Mouse (Mus musculus) hindbrain, postnatal 0 days (tissue): ENCODE measurements around the gene Wdr13. TPM values are rescaled to one million over a fixed set of nuclear protein-coding genes. Genes with fewer than 3 reads are reported as not detected.

Experiments
- ATAC-seq: fragments of 200-750 bp; cut with Nextera tagmentation; 2 replicates; pipeline ENCODE4 v1.8.0; 2017; ENCODE audit warnings: mild to moderate bottlenecking, moderate TSS enrichment, moderate library complexity
- DNase-seq: peaks from one replicate; pipeline ENCODE4 v3.0.0-alpha.2; 2015; ENCODE audit warnings: low spot score
- H3K27ac ChIP-seq: fragments of 300-500 bp; sonication (generic); 2 replicates; pipeline ENCODE4 v1.5.1; 2014; ENCODE audit warnings: mild to moderate bottlenecking
- H3K27me3 ChIP-seq: fragments of 300-500 bp; sonication (generic); 2 replicates; pipeline ENCODE4 v1.6.1; 2014; ENCODE audit warnings: low read length, mixed read lengths; ENCODE audit not compliant: insufficient read depth
- H3K36me3 ChIP-seq: fragments of 300-500 bp; sonication (generic); 2 replicates; pipeline ENCODE4 v1.6.1; 2014; ENCODE audit warnings: low read length, mixed read lengths; ENCODE audit not compliant: insufficient read depth
- H3K4me1 ChIP-seq: fragments of 300-500 bp; sonication (generic); 2 replicates; pipeline ENCODE4 v1.6.1; 2014; ENCODE audit warnings: antibody characterized with exemption, low read length, mixed read lengths; ENCODE audit not compliant: insufficient read depth
- H3K4me2 ChIP-seq: fragments of 300-500 bp; sonication (generic); 2 replicates; pipeline ENCODE4 v1.6.1; 2014; ENCODE audit warnings: low read depth, mild to moderate bottlenecking, low read length, moderate library complexity, mixed read lengths
- H3K4me3 ChIP-seq: fragments of 300-500 bp; sonication (generic); 2 replicates; pipeline ENCODE4 v1.5.1; 2014; ENCODE audit warnings: low read length
- H3K9ac ChIP-seq: fragments of 300-500 bp; sonication (generic); replicated peaks from 2 replicates; pipeline ENCODE4 v1.6.1; 2014; ENCODE audit warnings: mild to moderate bottlenecking, low read length, moderate library complexity, mixed read lengths
- H3K9me3 ChIP-seq: fragments of 300-500 bp; sonication (generic); 2 replicates; pipeline ENCODE4 v1.6.1; 2016; ENCODE audit warnings: low read length, mixed read lengths
- CTCF ChIP-seq: IDR thresholded peaks from 2 replicates; pipeline ENCODE4 v1.5.1; 2016; ENCODE audit warnings: antibody characterized with exemption, control low read depth, low read depth
- WGBS: fragments of 180-500 bp; shearing (Covaris S2); extraction: QIAGEN DNeasy Blood & Tissue Kit; methylation state at CpG from one replicate; pipeline ENCODE4 v1.1.7; 2014; 5-methylcytosine and 5-hydroxymethylcytosine counted together
- polyA plus RNA-seq: library from polyadenylated mRNA; unstranded; fragments of >200 nt; fragmentation: Nextera tagmentation; extraction: Ambion mirVana; gene quantifications from 2 replicates; pipeline ENCODE4 v1.2.1, GENCODE M21; 2015
- total RNA-seq: library from RNA; depleted of rRNA; stranded (reverse); fragments of >200 nt; gene quantifications from 2 replicates; pipeline ENCODE4 v1.2.3, GENCODE M21; 2014; rRNA removed

Gene Wdr13
- total RNA-seq (377 and 393 TPM in 2 replicates), polyA plus RNA-seq (53.9 and 55.1 TPM in 2 replicates)

GRCm38 (mm10) chrX:8132017-8132976, at the start of gene Wdr13:
TSS of gene Wdr13 (minus strand) at chrX:8132892.
- Histone ChIP-seq H3K9ac (peak within 1 kb of the TSS; percentile 55), H3K27ac (peak within 1 kb of the TSS; percentile 94), H3K36me3 (no peaks in the 10 kb centered on the region), H3K4me2 (peak within 1 kb of the TSS; percentile 55), H3K27me3 (no peaks in the 10 kb centered on the region), H3K9me3 (no peaks in the 10 kb centered on the region), H3K4me1 (no peaks in the 10 kb centered on the region), H3K4me3 (peak within 1 kb of the TSS; percentile 51)
- ATAC-seq (peak; percentile 92), DNase-seq (peak; percentile 93)
- peak; percentile 34; the same call in 1 of the 2 replicates for TF ChIP-seq CTCF
- WGBS: 33% methylated on average over 39 of the region's 40 CpGs

DNA sequence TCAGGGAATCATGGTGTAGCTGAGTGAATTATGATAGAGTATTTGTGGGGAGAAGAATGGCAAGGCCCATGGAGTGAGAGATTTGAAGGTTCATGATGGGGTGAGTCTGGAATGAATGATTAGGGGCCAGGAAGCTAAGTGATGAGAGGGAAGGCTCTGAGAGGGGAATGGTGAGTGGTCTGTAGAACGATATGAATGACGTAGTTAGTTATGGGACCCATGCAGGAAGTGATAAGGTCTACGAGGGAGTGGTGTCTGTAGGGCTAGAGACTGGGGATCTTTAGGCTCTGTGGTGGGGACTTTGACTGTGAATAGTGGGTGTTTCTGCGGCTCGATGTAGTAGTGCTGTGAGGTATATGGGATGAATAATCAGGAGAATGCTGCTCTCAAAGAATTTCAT, 47.0 kb upstream of the Wdr13 start:
- H3K27me3 ChIP-seq: no peaks in the 10 kb centered on the region
- H3K4me1 ChIP-seq: no peaks in the 10 kb centered on the region
- H3K4me3 ChIP-seq: no peak overlapping the region
- WGBS: 90% methylated on average over 5 of the region's 5 CpGs
- no peak overlapping the region for H3K9ac ChIP-seq
- no peak for TF ChIP-seq CTCF
- H3K9me3 ChIP-seq: no peaks in the 10 kb centered on the region
- H3K36me3 ChIP-seq: no peaks in the 10 kb centered on the region
- no peak for ATAC-seq
- H3K27ac ChIP-seq: no peak overlapping the region
- no peak for DNase-seq
- H3K4me2 ChIP-seq: no peak overlapping the region

DNA sequence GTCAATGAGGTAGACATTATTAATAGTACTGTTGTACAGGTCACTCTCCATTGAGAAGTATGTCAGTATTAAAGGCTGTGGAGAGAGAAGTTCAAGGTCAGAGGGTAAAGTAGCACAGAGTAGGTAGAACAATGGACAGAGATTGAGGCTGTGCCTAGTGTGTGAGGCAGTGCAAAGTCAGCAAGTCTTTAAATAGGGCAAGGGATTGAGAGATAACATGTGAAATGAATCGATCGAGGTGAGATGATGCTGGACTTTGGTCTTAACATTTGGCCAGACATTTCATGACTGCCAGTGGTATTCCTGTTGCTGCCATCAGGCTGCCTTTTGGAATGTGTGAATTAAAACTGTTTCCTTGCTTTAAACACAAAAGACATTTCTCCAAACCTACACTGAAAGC, 46.2 kb upstream of the Wdr13 start:
- DNase-seq (no peak), ATAC-seq (no peak)
- Histone ChIP-seq H3K9me3 (no peaks in the 10 kb centered on the region), H3K27me3 (no peaks in the 10 kb centered on the region), H3K4me3 (no peak overlapping the region), H3K27ac (no peak overlapping the region), H3K36me3 (no peaks in the 10 kb centered on the region), H3K9ac (no peak overlapping the region), H3K4me2 (no peak overlapping the region), H3K4me1 (no peaks in the 10 kb centered on the region)
- no peak for TF ChIP-seq CTCF
- 98% methylated on average over 2 of the region's 2 CpGs for WGBS

GRCm38 (mm10) chrX:8175504-8176385, 43.1 kb upstream of the Wdr13 start, which contains the start of gene Tbc1d25:
TSS of gene Tbc1d25 (minus strand) at chrX:8176181.
- TF ChIP-seq CTCF: 0 out of 2 replicates have a peak, but pooled peaks have one; percentile 1
- peak within 1 kb of the TSS; percentile 61 for H3K9ac ChIP-seq
- H3K4me3 ChIP-seq: peak within 1 kb of the TSS; percentile 56
- H3K4me1 ChIP-seq: no peaks in the 10 kb centered on the region
- H3K9me3 ChIP-seq: no peaks in the 10 kb centered on the region
- no peaks in the 10 kb centered on the region for H3K36me3 ChIP-seq
- H3K27me3 ChIP-seq: no peaks in the 10 kb centered on the region
- ATAC-seq (peak; percentile 96), DNase-seq (peak; percentile 92)
- H3K27ac ChIP-seq: peak within 1 kb of the TSS; percentile 54; the same call in 1 of the 2 replicates
- 24% methylated on average over 56 of the region's 56 CpGs for WGBS
- H3K4me2 ChIP-seq: peak within 1 kb of the TSS; percentile 60

DNA sequence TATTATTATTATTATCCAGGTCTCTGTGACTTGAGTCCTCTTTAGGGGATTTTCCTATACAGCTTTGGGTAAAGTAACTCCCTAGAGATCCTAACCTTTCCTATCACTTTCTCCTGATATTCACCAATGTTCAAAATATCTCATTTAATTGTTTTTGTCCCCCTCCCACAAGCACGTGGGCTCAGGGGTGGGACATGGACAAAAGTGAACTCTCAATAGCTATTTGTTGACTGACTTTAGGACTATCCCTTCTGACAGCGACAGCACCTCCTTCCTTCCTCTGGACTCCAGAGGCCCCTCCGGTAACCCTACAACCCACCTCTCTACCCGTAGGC, 42.4 kb upstream of the Wdr13 start:
- Histone ChIP-seq H3K4me1 (no peaks in the 10 kb centered on the region), H3K9me3 (no peaks in the 10 kb centered on the region), H3K4me3 (peak overlapping the region; percentile 56), H3K27ac (no peak overlapping the region), H3K4me2 (peak overlapping the region; percentile 60), H3K36me3 (no peaks in the 10 kb centered on the region), H3K27me3 (no peaks in the 10 kb centered on the region), H3K9ac (peak overlapping the region; percentile 61)
- 31% methylated on average over 4 of the region's 4 CpGs for WGBS
- no peak for ATAC-seq
- TF ChIP-seq CTCF: no peak
- no peak for DNase-seq
